Mouse (Mus musculus): ENCODE results near the gene Smr3a. TPM values are rescaled to one million over a fixed set of nuclear protein-coding genes. Genes with fewer than 3 reads are reported as not detected.

The Smr3a gene
- not detected in 2 replicates for polyA plus RNA-seq (2016; fragmentation: Nextera tagmentation; extraction: Ambion mirVana)

DNA sequence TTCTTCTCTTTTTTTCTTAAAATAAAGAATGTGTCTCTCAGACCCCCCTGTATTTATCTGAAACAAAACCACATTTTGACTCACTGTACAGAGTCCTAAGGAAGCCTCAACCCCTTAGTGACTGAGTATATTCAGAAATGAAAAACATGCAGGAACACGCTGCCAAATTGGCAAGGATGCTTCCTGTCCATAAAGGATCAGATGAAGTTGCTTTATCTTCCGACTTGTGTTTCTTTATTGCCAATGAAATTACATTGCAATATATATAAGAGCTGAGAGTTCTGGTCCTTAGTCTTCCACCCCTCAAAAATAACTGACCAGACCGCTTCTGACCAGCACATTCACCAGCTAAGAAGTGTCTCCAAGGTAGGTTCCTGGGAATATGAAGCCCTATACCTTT lies at the start of gene Smr3a:
Gene Smr3a, plus strand, starts transcription at position 301 of the 400 bp plus-strand sequence.
- WGBS = 89% methylated on average over 3 of the region's 3 CpGs

GRCm38 (mm10) chr5:87969201-87969600 lies 33.1 kb upstream of the Smr3a start, which contains the start of the genes 2310003L06Rik and Gm28434:
2310003L06Rik (plus strand) TSS chr5:87969459.
Gm28434 (plus strand) TSS chr5:87969517.
- H3K27me3 ChIP-seq (replicated peaks; ENCODE audit: low read depth, poor library complexity, severe bottlenecking) = no peaks in the 10 kb centered on the region
- H3K9me3 ChIP-seq = no peaks in the 10 kb centered on the region
- no peak within 1 kb of the TSS for H3K4me3 ChIP-seq
- 69% methylated on average over 2 of the region's 2 CpGs for WGBS
- H3K27ac ChIP-seq (replicated peaks) = no peak within 1 kb of the TSS
- H3K4me1 ChIP-seq = no peaks in the 10 kb centered on the region
- DNase-seq (ENCODE audit: low spot score) = no peak
- no peaks in the 10 kb centered on the region for H3K36me3 ChIP-seq (replicated peaks)

More for the DNA sequence above, at the start of gene Smr3a:
- H3K27me3 ChIP-seq (replicated peaks; ENCODE audit: low read depth, poor library complexity, severe bottlenecking) = no peaks in the 10 kb centered on the region
- H3K4me1 ChIP-seq = no peaks in the 10 kb centered on the region
- H3K9me3 ChIP-seq = no peaks in the 10 kb centered on the region
- no peak within 1 kb of the TSS for H3K27ac ChIP-seq (replicated peaks)
- H3K4me3 ChIP-seq = no peak within 1 kb of the TSS
- H3K36me3 ChIP-seq (replicated peaks) = no peaks in the 10 kb centered on the region
- no peak for DNase-seq (ENCODE audit: low spot score)

GRCm38 (mm10) chr5:87979139-87979538 lies 23.2 kb upstream of the Smr3a start, which contains the start of gene Cabs1:
Cabs1 (plus strand) TSS chr5:87979439.
- H3K9me3 ChIP-seq = no peaks in the 10 kb centered on the region
- no peak for DNase-seq (ENCODE audit: low spot score)
- 92% methylated on average over 3 of the region's 3 CpGs for WGBS
- no peaks in the 10 kb centered on the region for H3K27me3 ChIP-seq (replicated peaks; ENCODE audit: low read depth, poor library complexity, severe bottlenecking)
- no peaks in the 10 kb centered on the region for H3K4me1 ChIP-seq
- H3K27ac ChIP-seq (replicated peaks) = no peak within 1 kb of the TSS
- no peak within 1 kb of the TSS for H3K4me3 ChIP-seq
- H3K36me3 ChIP-seq (replicated peaks) = no peaks in the 10 kb centered on the region

- Histone ChIP-seq H3K27me3 (replicated peaks; ENCODE audit: low read depth, poor library complexity, severe bottlenecking) (no peaks in the 10 kb centered on the region), H3K36me3 (replicated peaks) (no peaks in the 10 kb centered on the region), H3K27ac (replicated peaks) (no peak overlapping the region), H3K4me1 (no peaks in the 10 kb centered on the region), H3K9me3 (no peaks in the 10 kb centered on the region), H3K4me3 (no peak overlapping the region)
- DNase-seq (ENCODE audit: low spot score) = no peak
- 63% methylated on average over 3 of the region's 3 CpGs for WGBS
These were observed 19.7 kb upstream of the Smr3a start for GRCm38 (mm10) chr5:87982468-87983214.

GRCm38 (mm10) chr5:88005241-88005640 lies 2.9 kb downstream of the Smr3a start:
- no peaks in the 10 kb centered on the region for H3K4me1 ChIP-seq
- no peaks in the 10 kb centered on the region for H3K9me3 ChIP-seq
- DNase-seq (ENCODE audit: low spot score) = no peak
- no peak overlapping the region for H3K27ac ChIP-seq (replicated peaks)
- H3K27me3 ChIP-seq (replicated peaks; ENCODE audit: low read depth, poor library complexity, severe bottlenecking) = no peaks in the 10 kb centered on the region
- H3K36me3 ChIP-seq (replicated peaks) = no peaks in the 10 kb centered on the region
- H3K4me3 ChIP-seq = no peak overlapping the region

Other genes with a start within 250 kb of the Smr3a start
- gene Csn1s2a, start 228.0 kb upstream of the Smr3a start, polyA plus RNA-seq (2016; fragmentation: Nextera tagmentation; extraction: Ambion mirVana) = not detected in 2 replicates
- not detected in 2 replicates for gene Csn1s2b, start 194.5 kb upstream of the Smr3a start, polyA plus RNA-seq (2016; fragmentation: Nextera tagmentation; extraction: Ambion mirVana)
- not detected in 2 replicates for gene Prr27, start 176.9 kb upstream of the Smr3a start, polyA plus RNA-seq (2016; fragmentation: Nextera tagmentation; extraction: Ambion mirVana)
- not detected in 2 replicates for gene Odam, start 117.5 kb upstream of the Smr3a start, polyA plus RNA-seq (2016; fragmentation: Nextera tagmentation; extraction: Ambion mirVana)
- gene Csn3, start 77.0 kb upstream of the Smr3a start, polyA plus RNA-seq (2016; fragmentation: Nextera tagmentation; extraction: Ambion mirVana) = 3.0 and 3.1 TPM in 2 replicates
- gene 2310003L06Rik, start 33.1 kb upstream of the Smr3a start, polyA plus RNA-seq (2016; fragmentation: Nextera tagmentation; extraction: Ambion mirVana) = not detected in 2 replicates
- gene Gm28434, start 33.0 kb upstream of the Smr3a start, polyA plus RNA-seq (2016; fragmentation: Nextera tagmentation; extraction: Ambion mirVana) = not detected in 2 replicates
- gene Cabs1, start 23.1 kb upstream of the Smr3a start, polyA plus RNA-seq (2016; fragmentation: Nextera tagmentation; extraction: Ambion mirVana) = not detected in 2 replicates
- not detected in 2 replicates for gene Smr2, start 84.0 kb downstream of the Smr3a start, polyA plus RNA-seq (2016; fragmentation: Nextera tagmentation; extraction: Ambion mirVana)
- not detected in 2 replicates for gene Gm11116, start 109.0 kb downstream of the Smr3a start, polyA plus RNA-seq (2016; fragmentation: Nextera tagmentation; extraction: Ambion mirVana)
- gene Gm11115, start 151.6 kb downstream of the Smr3a start, polyA plus RNA-seq (2016; fragmentation: Nextera tagmentation; extraction: Ambion mirVana) = not detected in 2 replicates

All from embryonic facial prominence, embryonic 10.5 days (tissue).